11 mouse cellular contexts compared by ENCODE assay signal in the genomic region with DNA sequence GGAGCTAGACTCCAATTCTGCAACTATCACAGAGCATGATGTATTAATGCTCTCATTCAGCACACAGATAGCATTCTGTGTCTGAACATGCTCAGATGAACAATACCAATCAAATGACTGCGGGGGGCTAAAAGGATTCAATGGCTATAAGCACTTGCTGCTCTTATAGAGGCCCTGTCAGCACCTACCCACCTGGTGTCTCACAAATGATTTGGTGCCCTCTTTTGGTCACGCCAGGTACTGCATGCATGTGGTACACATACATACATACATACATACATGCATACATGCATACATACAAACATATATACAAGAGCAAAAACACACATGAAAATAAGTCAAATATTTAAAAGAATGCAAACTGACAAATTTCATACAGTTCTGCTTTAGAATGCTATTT.
DNase-seq lines count a peak whose midpoint lies in the region; ATAC-seq and TF ChIP-seq lines count a peak whose summit lies in the region.
"Had no signal": no experiment of that assay in that cellular context is flagged by ENCODE, and none has a peak within 500 bp of the region (broad histone marks: within the 10 kb centered on the region; RNA-seq: fewer than 3 reads in every experiment).

No protein-coding gene starts in this region.

- no peak overlapping the region for H3K27ac ChIP-seq in forebrain, embryonic 14.5 days (ENCODE audit: low read depth, low read length)
- H3K27ac ChIP-seq in forebrain, embryonic 15.5 days (replicated peaks) = no peak overlapping the region
- H3K27ac ChIP-seq in lung, embryonic 14.5 days (ENCODE audit: low read depth) = no peak overlapping the region
- H3K27ac ChIP-seq in testis, adult 2 months (ENCODE audit: control insufficient read depth, insufficient read depth, low read depth, low read length) = no peak overlapping the region
- H3K27ac ChIP-seq in hindbrain, embryonic 13.5 days = no peak overlapping the region
- H3K27ac ChIP-seq: hindbrain, embryonic 15.5 days had no signal

- no peaks in the 10 kb centered on the region for H3K36me3 ChIP-seq in forebrain, embryonic 14.5 days (ENCODE audit: control insufficient read depth, insufficient read depth, low read length)
- no peaks in the 10 kb centered on the region for H3K36me3 ChIP-seq in forebrain, embryonic 15.5 days
- no peaks in the 10 kb centered on the region for H3K36me3 ChIP-seq in lung, embryonic 14.5 days (ENCODE audit: insufficient read depth)
- H3K36me3 ChIP-seq in testis, adult 2 months (ENCODE audit: control insufficient read depth, insufficient read depth, low read length) = no peaks in the 10 kb centered on the region
- no peaks in the 10 kb centered on the region for H3K36me3 ChIP-seq in hindbrain, embryonic 13.5 days
- H3K36me3 ChIP-seq: hindbrain, embryonic 15.5 days had no signal

- WGBS in forebrain, embryonic 14.5 days = 92% methylated on average over 2 of the region's 2 CpGs
- WGBS in forebrain, embryonic 15.5 days = 96% methylated on average over 2 of the region's 2 CpGs
- WGBS in lung, embryonic 14.5 days = 95% methylated on average over 2 of the region's 2 CpGs
- 98% methylated on average over 2 of the region's 2 CpGs for WGBS in hindbrain, embryonic 13.5 days

- H3K27me3 ChIP-seq in forebrain, embryonic 14.5 days (replicated peaks; ENCODE audit: control insufficient read depth, insufficient read depth, low read length) = no peaks in the 10 kb centered on the region
- H3K27me3 ChIP-seq in forebrain, embryonic 15.5 days = no peaks in the 10 kb centered on the region
- H3K27me3 ChIP-seq in lung, embryonic 14.5 days (ENCODE audit: insufficient read depth, low read length) = no peaks in the 10 kb centered on the region
- no peaks in the 10 kb centered on the region for H3K27me3 ChIP-seq in testis, adult 2 months (ENCODE audit: control insufficient read depth, insufficient read depth, low read length)
- H3K27me3 ChIP-seq in hindbrain, embryonic 13.5 days = no peaks in the 10 kb centered on the region
- H3K27me3 ChIP-seq: hindbrain, embryonic 15.5 days had no signal

- H3K4me3 ChIP-seq in forebrain, embryonic 14.5 days (ENCODE audit: low read depth, low read length) = no peak overlapping the region
- H3K4me3 ChIP-seq in forebrain, embryonic 15.5 days = no peak overlapping the region
- H3K4me3 ChIP-seq in lung, embryonic 14.5 days (ENCODE audit: low read depth, low read length) = no peak overlapping the region
- H3K4me3 ChIP-seq in testis, adult 2 months (ENCODE audit: control insufficient read depth, low read depth, low read length) = no peak overlapping the region
- no peak overlapping the region for H3K4me3 ChIP-seq in hindbrain, embryonic 13.5 days
- H3K4me3 ChIP-seq: hindbrain, embryonic 15.5 days; megakaryocyte, embryonic 14.5 days had no signal

- TF ChIP-seq POLR2A in testis, adult 2 months (IDR thresholded peaks at IDR 0.05; ENCODE audit: control insufficient read depth, low read depth, low read length) = no peak

- H3K9ac ChIP-seq in forebrain, embryonic 14.5 days (ENCODE audit: low read length) = no peak overlapping the region
- H3K9ac ChIP-seq in forebrain, embryonic 15.5 days (replicated peaks) = no peak overlapping the region
- H3K9ac ChIP-seq in lung, embryonic 14.5 days = no peak overlapping the region
- no peak overlapping the region for H3K9ac ChIP-seq in hindbrain, embryonic 13.5 days
- H3K9ac ChIP-seq: hindbrain, embryonic 15.5 days had no signal

- no peaks in the 10 kb centered on the region for H3K4me1 ChIP-seq in forebrain, embryonic 14.5 days (ENCODE audit: control insufficient read depth, insufficient read depth, low read length)
- no peaks in the 10 kb centered on the region for H3K4me1 ChIP-seq in forebrain, embryonic 15.5 days
- H3K4me1 ChIP-seq in lung, embryonic 14.5 days (ENCODE audit: insufficient read depth) = no peaks in the 10 kb centered on the region
- H3K4me1 ChIP-seq in testis, adult 2 months (ENCODE audit: control insufficient read depth, insufficient read depth, low read length) = no peaks in the 10 kb centered on the region
- H3K4me1 ChIP-seq in hindbrain, embryonic 13.5 days (replicated peaks) = no peaks in the 10 kb centered on the region
- H3K4me1 ChIP-seq: hindbrain, embryonic 15.5 days; megakaryocyte, embryonic 14.5 days had no signal

- TF ChIP-seq CTCF in lung, embryonic 14.5 days (IDR thresholded peaks at IDR 0.05; ENCODE audit: low read depth) = peak; percentile 48
- peak; percentile 49; the same call in 1 of the 2 replicates for TF ChIP-seq CTCF in testis, adult 2 months (IDR thresholded peaks at IDR 0.05; ENCODE audit: control insufficient read depth, insufficient read depth, insufficient replicate concordance, low read depth, low read length)

- H3K4me2 ChIP-seq in forebrain, embryonic 14.5 days (ENCODE audit: low read length) = no peak overlapping the region
- no peak overlapping the region for H3K4me2 ChIP-seq in forebrain, embryonic 15.5 days (replicated peaks)
- H3K4me2 ChIP-seq in lung, embryonic 14.5 days = no peak overlapping the region
- no peak overlapping the region for H3K4me2 ChIP-seq in hindbrain, embryonic 13.5 days
- H3K4me2 ChIP-seq: hindbrain, embryonic 15.5 days had no signal

- DNase-seq in forebrain, embryonic 14.5 days (ENCODE audit: low spot score) = peak; percentile 3
- peak; percentile 21 for DNase-seq in lung, embryonic 14.5 days
- DNase-seq in lung, postnatal 25 days (ENCODE audit: low spot score) = no peak
- peak; percentile 13 for DNase-seq in T-cell, adult 2 months (ENCODE audit: low spot score)

- H3K9me3 ChIP-seq in forebrain, embryonic 14.5 days (replicated peaks; ENCODE audit: control insufficient read depth, low read length) = no peaks in the 10 kb centered on the region
- no peaks in the 10 kb centered on the region; the same call in 1 of the 2 replicates for H3K9me3 ChIP-seq in forebrain, embryonic 15.5 days
- no peaks in the 10 kb centered on the region for H3K9me3 ChIP-seq in lung, embryonic 14.5 days (ENCODE audit: low read depth, low read length)
- H3K9me3 ChIP-seq in hindbrain, embryonic 13.5 days = no peaks in the 10 kb centered on the region
- H3K9me3 ChIP-seq: hindbrain, embryonic 15.5 days had no signal

- no peak for ATAC-seq in forebrain, embryonic 14.5 days
- ATAC-seq in forebrain, embryonic 15.5 days (replicated peaks) = no peak
- no peak for ATAC-seq in lung, embryonic 14.5 days (ENCODE audit: insufficient read depth)
- ATAC-seq in erythroblast, adult 5-6 weeks (replicated peaks; ENCODE audit: low FRiP score, poor library complexity, severe bottlenecking) = no peak
- ATAC-seq in hindbrain, embryonic 13.5 days (ENCODE audit: low FRiP score) = no peak
- ATAC-seq: Patski had no signal
